Mouse (Mus musculus) right cerebral cortex, adult 2 months (tissue): ENCODE measurements around the gene Cdk5r1.

Source experiments
- DNase-seq, 2 experiments: peaks; one replicate each; pipeline ENCODE4 v3.0.0; 2021 to 2022; ENCODE audit warnings: low spot score in 2 of 2

Cdk5r1 gene

DNA sequence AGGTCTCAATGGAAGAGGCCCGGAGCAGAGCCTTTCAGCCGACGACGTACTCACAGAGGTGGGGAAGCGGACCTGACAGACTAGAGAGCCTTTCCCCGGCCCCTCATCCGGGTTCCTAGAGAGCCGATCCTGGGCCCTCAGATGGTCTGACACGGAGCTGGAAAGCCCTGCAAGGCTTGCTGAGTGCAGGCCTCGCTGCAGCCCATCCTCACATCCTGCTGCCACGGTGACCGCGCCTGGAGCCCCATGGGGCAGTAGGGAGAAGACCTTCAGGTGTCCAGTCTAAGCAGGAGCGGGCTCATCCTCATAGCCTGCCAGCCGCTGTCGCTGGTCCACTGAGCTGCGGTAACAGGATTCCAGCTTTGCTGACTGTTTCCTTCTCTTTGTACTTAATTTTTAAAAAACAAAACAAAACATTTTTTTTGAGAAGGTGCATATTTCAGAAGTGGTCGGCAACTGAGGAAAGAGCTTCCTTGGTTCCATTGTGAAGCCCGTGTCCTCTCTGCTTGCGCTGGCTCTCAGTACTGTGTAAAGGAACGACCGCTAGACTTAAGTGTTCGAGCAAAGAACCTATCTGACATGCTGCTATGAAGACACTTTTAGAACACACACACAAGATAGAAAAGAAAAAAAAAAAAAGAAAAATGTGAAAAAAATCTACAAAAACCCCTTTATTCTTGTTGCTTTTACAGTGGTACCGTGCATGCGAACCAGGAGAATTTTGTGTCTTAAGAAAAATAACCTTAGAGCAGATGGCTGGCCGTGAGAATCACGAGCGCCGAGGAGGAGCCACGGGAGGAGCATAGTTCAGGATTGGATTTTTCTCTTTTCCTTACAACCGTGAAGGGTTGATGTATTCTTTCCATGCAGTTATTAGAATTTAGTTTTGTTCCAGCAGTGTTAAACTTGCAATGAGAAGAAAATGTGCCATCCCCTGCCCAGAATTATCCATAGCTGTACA is 3.4 kb downstream of the Cdk5r1 start:
- DNase-seq = peak in 1 of 2 experiments; percentile 36

DNA sequence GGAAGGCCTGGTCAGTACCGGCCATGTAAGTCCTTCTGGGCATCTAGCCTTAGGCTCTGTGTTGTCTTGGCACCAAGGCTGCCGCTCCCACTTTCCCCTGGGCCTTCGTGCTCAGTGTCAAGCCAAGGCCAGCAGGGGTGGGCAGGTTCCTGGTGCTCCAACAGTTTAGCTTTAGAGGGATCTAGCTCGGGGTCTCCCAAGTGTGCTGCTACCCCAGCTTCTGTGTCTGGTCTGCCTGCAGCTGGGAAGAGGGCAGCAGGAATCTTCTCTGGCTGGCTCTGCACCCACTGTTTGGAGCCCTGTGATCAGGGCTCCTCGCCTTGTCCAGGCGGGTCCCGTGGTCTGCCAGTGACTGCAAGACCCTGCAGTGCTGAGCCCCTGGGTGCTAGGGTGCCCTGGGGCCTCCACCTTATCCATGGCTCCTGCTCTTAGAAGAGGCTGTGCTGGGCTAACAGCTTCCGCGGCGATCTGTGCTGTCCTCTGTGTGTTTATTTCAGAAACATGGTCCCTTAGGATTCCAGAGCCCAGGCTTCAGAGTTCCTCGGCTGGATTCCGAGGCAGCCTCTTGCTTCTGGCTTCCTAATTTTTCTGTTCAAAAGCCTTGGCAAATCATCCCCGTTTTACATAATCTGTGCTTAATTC is 4.7 kb downstream of the Cdk5r1 start:
- DNase-seq = peak in 1 of 2 experiments; percentile 40

DNA sequence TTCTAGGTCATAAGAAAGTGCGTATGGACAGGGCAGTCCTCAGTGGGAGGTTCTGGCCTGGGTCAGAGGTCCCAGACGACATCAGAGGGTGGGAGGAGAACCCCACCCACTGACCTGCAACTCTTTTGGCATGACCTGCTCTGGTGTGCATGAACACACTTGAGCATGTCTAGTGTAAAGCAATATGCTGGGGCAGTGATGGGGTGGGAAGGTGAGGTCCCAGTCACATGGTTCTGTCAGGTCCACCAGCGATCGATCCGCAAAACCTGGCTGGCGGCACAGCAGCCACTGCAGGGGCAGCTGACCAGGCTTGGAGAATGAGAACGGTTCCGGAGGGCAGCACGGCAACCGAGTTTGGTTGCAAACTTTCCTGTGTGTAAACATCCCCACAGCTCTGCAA is 5.5 kb downstream of the Cdk5r1 start:
- DNase-seq = no peak

DNA sequence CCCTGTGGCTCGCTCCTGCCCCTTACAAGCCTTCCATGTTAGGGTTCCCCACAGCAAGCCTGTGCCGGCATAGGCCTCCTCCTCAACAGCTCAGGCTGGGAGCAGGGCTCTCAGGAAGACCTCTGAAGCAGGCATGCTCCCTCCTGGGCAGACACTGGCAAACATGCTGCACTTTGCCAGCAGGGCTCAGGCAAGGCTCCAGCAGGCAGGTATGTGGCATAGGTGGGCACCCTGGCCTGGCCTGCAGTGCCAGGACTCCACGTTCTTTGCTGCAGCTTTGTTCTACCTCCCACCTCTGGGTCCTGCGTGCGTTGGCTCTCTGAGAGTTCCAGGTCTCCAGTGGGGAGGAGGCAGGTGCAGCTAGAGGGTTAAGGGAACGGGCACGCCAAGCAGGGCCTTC is 6.1 kb downstream of the Cdk5r1 start:
- DNase-seq = no peak

DNA sequence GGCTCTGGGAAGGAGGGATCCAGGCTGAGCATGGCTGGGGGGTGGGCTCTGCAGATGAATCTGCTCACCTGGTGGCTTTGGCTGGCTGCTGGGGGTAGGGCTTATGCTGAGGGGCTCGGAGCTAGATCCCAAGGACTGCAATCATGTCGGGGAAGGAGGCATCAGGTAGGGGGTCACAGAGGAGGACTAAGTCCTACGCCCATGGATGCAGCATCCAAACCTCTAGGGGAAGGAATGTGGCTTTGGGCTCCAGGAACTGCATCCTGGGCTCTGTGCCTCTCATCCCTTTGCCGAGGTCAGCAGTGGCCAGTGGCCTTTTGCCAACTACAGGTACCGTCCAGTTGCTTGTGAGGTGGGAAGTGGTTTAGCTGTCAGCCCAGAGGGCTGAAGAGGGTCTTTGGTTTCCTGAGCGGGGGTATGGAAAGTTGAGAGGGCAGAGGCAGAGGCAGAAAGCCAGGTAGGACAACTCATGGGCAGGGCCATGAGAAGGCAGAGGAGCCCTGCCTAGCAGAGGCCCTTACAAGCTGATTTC is 6.8 kb downstream of the Cdk5r1 start:
- DNase-seq = no peak

DNA sequence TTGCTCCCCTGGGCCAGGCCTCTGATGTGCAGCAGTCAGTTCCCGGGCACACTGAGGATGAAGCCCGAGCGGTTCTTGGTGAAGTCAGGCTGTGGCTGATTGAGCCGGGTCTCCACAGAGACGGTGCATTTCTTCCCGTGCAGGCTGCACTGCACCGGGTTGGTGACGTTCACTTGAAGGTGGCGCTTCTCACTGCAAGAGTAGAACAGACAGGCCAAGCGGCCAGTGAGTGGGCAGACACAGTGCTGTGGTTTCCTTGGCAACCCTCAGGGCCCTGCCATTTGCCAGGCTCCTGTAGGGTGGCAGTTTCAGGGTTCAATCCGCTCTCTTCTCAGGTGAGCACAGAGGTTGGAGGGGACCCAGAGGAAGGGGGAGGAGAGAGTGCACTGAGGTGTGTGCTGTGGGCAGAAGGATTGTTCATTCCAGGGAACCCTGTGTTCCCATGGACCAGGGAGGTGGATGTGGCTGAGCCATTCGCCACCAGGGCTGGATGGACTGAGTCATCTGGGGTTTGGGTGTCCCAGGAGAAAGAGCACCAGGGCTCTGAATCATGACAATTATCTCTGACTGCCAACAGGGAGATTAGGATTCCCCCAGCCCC is 7.5 kb downstream of the Cdk5r1 start:
- peak; percentile 84 to 89 for DNase-seq

DNA sequence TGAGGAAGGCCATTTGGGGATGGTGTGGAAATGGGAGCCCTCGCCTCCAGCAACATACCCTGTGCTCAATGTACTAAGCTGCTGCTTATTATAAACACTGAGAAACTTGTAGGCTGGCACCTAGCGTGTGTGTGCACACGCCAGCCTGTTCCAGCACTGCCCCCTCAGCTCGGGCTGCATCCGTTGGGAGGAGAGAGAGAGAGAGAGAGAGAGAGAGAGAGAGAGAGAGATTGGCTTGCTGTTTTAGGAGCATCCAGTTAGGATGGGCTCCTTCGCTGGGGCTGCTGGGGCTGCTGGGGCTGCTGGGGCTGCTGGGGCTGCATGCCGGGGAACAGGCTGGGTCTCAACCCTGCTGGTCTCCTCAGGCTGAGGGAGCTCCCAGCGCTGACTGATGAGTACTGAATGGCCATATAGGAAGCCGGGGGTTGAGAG is 8.3 kb downstream of the Cdk5r1 start:
- peak; percentile 62 to 70 for DNase-seq

DNA sequence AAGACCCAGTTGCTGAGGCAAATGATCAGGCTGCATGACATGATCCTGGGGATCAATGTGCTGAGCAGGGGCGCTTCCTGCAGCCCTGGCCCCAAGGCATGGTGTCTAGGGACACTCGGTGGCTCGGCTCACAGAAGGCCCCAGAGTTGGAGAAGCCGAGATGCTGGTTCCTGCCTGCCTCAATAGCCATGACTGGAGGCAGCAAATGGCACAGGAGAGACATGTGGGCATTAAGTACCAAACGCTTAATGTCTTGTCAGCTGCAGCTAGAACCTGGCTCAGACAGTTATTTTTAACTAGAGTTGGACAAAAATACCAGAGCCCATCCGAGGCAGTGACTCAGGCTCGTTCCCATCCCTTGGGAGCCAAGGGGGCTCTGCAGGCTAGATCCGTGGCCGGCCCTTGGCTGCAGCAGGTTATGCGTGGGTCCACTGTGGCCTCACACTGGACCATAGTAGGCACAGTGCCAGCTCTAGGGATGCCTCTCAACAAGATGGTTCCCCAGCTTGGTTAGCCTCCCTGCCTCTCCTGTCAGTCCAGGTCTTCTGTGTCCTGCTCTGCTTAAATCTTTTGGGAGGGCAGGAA is 8.9 kb downstream of the Cdk5r1 start:
- peak in 1 of 2 experiments; percentile 63 for DNase-seq

DNA sequence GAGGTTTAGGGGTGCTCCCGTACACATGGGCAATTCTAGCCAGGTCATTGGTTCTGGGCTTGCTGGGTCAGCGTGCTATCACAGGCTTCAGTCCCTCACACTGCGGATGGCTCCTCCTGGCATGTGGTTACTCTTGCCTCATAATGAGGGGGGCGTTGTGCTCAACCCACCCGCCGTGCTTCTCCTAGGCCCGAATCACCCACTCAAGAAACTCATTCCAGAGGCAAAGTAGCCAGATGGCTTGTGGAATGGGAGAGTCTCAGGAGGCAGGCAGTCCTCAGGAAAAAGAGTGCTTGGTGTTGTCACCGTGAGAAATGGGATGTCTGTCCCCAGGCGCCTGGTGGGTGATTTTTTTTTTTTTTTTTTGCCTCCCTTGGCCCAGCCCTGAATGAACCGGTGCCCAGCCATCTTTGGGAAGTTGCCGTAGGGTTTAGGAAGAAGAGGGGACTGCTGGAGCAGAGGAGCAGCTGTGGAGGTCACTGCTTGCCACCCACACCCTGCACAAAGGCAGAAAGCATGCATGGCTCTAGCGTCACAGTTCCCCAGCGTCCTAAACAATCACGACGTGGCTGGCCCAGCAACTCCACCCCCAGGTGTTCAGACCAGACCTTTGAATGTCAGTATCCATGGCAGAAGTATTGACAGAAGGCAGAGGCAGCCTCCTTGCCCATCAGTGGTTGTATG is 11.2 kb downstream of the Cdk5r1 start:
- DNase-seq = peak; percentile 66

DNA sequence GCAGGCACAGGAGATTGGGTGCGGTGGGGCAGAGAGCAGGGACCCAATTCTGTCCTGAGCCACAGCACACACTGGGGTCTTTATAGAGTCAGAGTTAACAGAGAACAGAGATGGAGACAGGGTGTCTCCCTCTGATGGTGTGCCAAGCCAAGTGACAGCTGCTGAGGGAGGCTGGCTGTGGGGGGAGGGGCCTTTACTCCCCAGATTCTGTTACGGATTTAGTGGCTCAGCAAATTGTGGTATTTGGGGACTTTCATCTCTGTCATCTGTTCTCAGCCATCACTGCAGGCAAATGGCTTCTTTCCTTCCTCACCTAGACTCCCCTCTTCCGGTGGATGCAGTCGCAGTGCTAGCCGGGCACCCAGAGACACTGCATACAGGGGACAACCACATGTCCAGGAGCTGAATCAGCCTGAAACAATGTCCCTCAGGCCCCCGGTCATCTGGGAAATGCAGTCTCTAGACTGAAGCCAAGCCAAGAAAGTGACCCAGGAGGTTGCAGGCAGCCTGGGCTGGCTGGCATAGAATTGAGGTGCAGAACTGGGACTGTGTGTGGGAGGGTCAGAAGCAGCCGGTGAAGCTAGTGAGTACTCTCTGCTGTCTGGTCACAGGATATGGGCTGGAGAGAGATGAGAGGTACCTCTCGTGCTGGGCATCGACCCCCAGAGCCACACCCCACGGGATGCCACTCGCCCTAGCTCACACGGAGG is 12.5 kb downstream of the Cdk5r1 start:
- peak; percentile 74 to 79 for DNase-seq

DNA sequence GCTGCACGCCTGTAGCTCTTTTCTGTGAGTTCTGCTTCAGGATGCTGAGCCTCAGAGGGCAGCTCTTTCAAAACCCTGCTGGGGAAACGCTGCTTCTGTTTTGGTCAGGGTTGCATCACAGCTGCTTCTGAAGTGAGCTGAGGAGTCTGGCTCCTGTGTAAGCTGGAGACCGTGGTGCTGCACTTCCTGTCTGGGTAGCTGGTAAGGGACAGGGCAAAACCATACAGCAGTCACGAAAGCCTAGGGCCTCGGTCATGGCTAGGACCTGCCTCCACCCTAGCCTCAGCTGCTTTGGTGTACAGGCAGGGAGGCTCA is 13.0 kb downstream of the Cdk5r1 start:
- peak in 1 of 2 experiments; percentile 18 for DNase-seq

DNA sequence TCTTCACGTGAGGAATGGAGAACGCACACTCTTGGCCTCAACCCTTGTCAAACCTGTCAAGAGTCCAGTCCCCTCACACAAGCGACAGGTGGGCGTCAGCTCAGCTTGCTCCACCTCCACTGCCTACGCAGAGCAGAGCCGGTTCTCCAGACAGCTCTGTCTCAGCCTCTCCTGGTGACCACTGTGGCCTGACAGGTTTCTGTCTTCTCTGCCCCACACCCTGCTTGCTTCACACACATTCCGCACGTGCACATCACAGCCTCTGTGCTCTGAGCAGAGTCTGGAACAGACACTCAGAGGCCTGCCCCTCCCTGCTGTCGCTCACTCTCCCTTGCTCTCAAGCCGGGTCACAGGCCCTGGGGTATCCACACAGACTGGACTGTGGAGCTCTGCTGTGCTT is 14.0 kb downstream of the Cdk5r1 start:
- DNase-seq = peak in 1 of 2 experiments; percentile 3

DNA sequence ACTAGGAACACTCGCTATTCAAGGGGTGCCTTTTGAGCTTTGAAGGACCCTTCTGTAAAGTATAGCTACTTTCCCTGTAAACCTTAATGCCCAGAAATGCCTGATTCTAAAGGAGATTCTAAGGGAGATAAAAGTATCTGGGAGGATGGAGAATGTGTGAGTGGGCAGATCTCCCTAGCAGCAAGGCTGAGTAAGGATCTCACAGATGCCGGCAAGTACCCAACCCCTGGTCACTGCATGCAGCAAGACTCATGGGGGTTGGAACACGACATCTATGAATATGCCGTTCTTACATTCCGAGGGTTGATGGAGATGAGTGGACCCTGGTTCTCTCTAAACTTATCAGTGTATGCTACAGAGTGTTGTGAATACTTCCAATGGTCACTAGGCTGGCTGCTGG is 16.4 kb downstream of the Cdk5r1 start:
- DNase-seq = peak in 1 of 2 experiments; percentile 34

DNA sequence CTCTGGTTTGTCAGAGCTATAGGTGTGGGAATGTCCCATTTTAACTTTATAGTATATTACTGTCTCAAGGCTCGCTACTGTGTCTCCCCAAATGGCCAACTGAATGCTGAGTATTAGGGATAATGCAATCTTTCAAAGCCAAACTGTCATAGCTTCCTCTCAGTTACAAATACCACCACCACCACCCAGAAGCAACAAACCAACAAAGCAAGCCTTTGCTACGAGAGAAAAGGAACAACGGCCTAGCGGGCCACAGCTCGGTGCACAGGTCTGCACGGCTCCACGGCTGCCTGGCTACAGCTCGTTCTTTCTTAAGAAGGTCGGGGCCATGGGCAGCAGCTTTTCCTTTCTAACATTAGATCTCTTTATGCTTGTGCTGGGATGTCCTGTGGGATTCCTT is 18.0 kb downstream of the Cdk5r1 start:
- no peak for DNase-seq

DNA sequence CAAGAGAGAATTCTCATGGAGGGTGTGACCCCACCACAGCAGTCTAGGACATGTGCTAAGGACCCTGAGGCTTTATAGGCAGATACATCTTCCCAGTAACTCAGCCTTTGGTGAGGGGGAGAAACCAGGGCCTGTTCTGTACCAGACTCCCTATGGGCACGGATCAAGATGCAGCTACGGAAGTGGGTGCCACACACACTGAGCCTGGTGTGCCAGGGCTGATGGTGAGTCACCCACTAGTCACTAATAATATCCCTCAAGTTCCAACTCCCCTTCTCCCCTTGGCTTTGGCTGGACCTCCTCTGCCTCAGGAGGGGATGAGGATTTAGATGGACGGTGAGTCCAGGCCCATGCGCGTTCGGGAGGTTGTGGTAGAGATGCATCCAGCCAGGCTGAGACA is 19.1 kb downstream of the Cdk5r1 start:
- DNase-seq = no peak

DNA sequence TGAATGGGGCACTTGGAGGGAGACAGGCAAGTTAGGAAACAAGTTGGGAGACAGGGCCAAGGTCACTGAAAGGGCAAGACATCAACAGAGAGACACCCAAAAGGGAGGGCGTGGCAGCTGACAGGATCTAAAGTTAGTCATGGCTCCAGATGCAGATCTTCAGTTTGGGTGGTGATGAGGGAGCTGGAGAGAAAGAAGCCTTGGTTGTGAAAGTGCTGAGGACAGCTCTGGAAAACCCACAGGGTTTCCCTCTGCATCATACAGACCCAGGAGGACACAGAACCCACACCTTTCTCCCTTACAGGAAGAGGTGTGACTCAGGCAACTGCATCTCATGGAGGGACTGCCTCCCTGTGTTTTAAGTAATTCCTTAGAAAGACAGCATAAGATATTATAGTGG is 19.8 kb downstream of the Cdk5r1 start:
- no peak for DNase-seq

DNA sequence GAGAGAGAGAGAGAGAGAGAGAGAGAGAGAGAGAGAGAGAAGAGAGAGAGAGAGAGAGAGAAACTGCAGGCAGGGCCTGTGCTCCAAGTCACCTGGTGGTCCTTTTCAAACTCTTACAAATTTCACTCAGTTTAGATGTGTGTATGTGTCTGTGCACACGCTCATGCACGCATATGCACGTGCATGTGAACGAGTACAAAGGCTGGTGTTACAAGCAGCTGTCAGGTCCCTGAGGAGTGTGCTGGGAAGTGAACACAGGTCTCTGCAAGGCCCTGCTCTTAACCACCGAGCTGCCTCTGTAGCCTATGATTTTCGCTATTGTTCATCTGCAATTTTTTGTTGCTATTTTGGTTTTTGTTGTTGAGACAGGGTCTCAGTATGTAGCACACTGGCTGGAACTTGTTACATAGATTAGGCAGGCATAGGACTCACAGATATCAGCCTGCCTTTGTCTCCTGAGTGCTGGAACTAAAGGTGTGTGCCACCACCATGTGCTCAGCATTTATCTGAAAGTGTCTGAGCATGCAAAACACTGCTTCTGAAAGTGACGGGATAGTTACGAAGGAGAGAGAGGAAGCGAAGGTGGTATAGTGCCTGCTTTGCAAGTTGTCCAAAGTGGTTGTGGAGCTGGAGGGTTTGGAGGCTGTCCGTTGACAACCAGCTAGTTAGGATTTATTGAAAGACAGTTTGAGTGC is 20.5 kb downstream of the Cdk5r1 start:
- no peak for DNase-seq

DNA sequence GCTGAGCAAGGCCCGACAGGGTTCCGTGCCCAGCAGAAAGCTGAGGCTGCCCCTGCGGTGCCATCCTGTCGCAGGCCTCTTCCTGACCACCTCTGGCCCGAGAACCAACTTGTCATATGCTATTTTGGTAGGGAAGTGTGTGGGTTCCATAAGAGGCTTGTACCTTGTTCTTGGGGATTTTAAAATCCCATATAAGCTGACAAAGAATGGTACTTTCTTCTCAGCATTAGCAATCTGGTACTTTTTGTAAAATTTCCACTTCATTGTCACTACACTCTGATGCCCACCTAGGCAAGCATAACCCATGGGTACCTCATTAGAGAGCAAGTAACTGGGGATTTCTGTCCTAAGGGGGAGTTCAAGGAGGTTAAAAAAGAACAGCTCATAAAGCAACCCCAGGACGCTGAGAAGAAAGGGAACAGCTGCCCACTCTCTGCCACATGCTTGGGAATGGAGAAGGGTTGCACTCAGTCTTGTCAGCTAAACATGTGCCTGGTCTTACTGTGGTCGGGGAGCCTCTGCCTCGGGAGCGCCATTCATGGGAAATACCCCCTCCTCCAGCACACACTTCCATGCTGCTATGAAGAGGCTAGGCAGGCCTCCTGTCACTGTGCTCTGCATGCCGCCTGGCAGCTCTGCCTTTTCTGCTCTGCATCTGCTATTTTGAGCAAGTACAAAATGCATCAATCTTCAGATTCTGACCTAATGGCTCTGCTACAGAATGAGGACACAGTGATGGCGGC is 21.7 kb downstream of the Cdk5r1 start:
- peak in 1 of 2 experiments; percentile 22 for DNase-seq

DNA sequence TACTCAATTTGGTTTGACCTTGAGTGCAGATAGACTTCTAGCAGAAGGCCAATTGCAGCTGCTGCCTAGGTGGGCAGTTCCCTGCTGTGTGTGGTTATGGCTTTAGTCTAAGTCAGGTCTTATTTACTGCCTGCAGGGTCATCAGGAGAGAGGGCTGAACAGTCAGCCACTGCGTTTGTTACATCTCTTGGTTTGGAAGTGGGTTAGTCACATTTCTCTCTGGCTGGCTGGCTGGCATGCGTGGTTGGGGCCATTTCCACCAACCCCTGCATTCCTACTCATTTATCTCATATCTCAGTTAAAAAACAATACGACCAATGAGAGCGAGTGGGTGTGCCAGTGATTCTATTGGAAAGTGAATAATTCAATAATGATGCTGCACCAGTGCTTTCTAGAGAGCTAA is 22.7 kb downstream of the Cdk5r1 start:
- DNase-seq = peak in 1 of 2 experiments; percentile 10
